Mouse (Mus musculus) myocyte (in vitro differentiated cells): ENCODE results near the gene Prg2. TPM values are rescaled to one million over a fixed set of nuclear protein-coding genes. Genes with fewer than 3 reads are reported as not detected.

Source experiments
- H3K27me3 ChIP-seq: one replicate; pipeline ENCODE4 v1.6.1; 2011; ENCODE audit not compliant: control insufficient read depth, insufficient read depth, insufficient read length
- H3K36me3 ChIP-seq: one replicate; pipeline ENCODE4 v1.6.1; 2011; ENCODE audit not compliant: control insufficient read depth, insufficient read depth
- H3K4me2 ChIP-seq: one replicate; pipeline ENCODE4 v1.6.1; 2011; ENCODE audit warnings: low read depth, control low read depth
- H3K4me3 ChIP-seq: one replicate; pipeline ENCODE4 v1.5.1; 2011; ENCODE audit warnings: mild to moderate bottlenecking, control low read depth, moderate library complexity
- H3K79me2 ChIP-seq: one replicate; pipeline ENCODE4 v1.6.1; 2011; ENCODE audit not compliant: control insufficient read depth, insufficient read depth
- H3ac ChIP-seq: one replicate; pipeline ENCODE4 v1.6.1; 2011; ENCODE audit not compliant: control insufficient read depth, insufficient read length
- CEBPB ChIP-seq: IDR thresholded peaks from 2 replicates; pipeline ENCODE4 v1.6.1; 2011; ENCODE audit warnings: mild to moderate bottlenecking, moderate library complexity; ENCODE audit not compliant: poor library complexity, insufficient read depth, severe bottlenecking
- E2F4 ChIP-seq: IDR thresholded peaks from one replicate; pipeline ENCODE4 v1.6.1; 2011; ENCODE audit warnings: mild to moderate bottlenecking, control low read depth, moderate library complexity; ENCODE audit not compliant: insufficient read depth
- MAX ChIP-seq: IDR thresholded peaks from one replicate; pipeline ENCODE4 v1.6.1; 2011; ENCODE audit warnings: low read depth, mild to moderate bottlenecking, control low read depth
- MYOD1 ChIP-seq, 3 experiments: IDR thresholded peaks; one replicate each; pipeline ENCODE4 v1.6.1; 2011; ENCODE audit warnings: control low read depth in 2 of 3, low read depth in 2 of 3, mild to moderate bottlenecking in 2 of 3, moderate library complexity in 1 of 3; ENCODE audit not compliant: insufficient read length in 2 of 3, control insufficient read depth in 1 of 3
- MYOG ChIP-seq, 3 experiments: IDR thresholded peaks; one replicate each; pipeline ENCODE4 v1.6.1; 2011; ENCODE audit warnings: control low read depth in 2 of 3, low read depth in 2 of 3, mild to moderate bottlenecking in 2 of 3; ENCODE audit not compliant: insufficient read length in 2 of 3, control insufficient read depth in 1 of 3, insufficient read depth in 1 of 3
- POLR2A ChIP-seq: IDR thresholded peaks from one replicate; pipeline ENCODE4 v1.6.1; 2011; ENCODE audit warnings: low read depth, mild to moderate bottlenecking, control low read depth, moderate library complexity; ENCODE audit not compliant: insufficient read length
- POLR2AphosphoS2 ChIP-seq: IDR thresholded peaks from one replicate; pipeline ENCODE4 v1.6.1; 2011; ENCODE audit warnings: low read depth, control low read depth; ENCODE audit not compliant: insufficient read length
- REST ChIP-seq: IDR thresholded peaks from one replicate; pipeline ENCODE4 v1.6.1; 2011; ENCODE audit warnings: mild to moderate bottlenecking, control low read depth, moderate library complexity; ENCODE audit not compliant: insufficient read depth, insufficient read length
- SRF ChIP-seq: IDR thresholded peaks from one replicate; pipeline ENCODE4 v1.6.1; 2011; ENCODE audit warnings: low read depth; ENCODE audit not compliant: control insufficient read depth, insufficient read length
- TCF12 ChIP-seq: IDR thresholded peaks from one replicate; pipeline ENCODE4 v1.6.1; 2011; ENCODE audit warnings: mild to moderate bottlenecking, control low read depth; ENCODE audit not compliant: poor library complexity, insufficient read depth, severe bottlenecking
- TCF3 ChIP-seq: IDR thresholded peaks from one replicate; pipeline ENCODE4 v1.6.1; 2011; ENCODE audit warnings: low read depth, control low read depth; ENCODE audit not compliant: insufficient read length
- USF1 ChIP-seq: IDR thresholded peaks from one replicate; pipeline ENCODE4 v1.6.1; 2011; ENCODE audit warnings: low read depth, mild to moderate bottlenecking, control low read depth, moderate library complexity
- polyA plus RNA-seq: library from polyadenylated mRNA; unstranded; fragments of >200 nt; fragmentation: generic; extraction: Trizol; gene quantifications from one replicate; pipeline ENCODE4 v1.2.1, GENCODE M21; 2012; ENCODE audit warnings: missing spikeins

The Prg2 gene
- polyA plus RNA-seq, 1 experiment, result not detected

DNA sequence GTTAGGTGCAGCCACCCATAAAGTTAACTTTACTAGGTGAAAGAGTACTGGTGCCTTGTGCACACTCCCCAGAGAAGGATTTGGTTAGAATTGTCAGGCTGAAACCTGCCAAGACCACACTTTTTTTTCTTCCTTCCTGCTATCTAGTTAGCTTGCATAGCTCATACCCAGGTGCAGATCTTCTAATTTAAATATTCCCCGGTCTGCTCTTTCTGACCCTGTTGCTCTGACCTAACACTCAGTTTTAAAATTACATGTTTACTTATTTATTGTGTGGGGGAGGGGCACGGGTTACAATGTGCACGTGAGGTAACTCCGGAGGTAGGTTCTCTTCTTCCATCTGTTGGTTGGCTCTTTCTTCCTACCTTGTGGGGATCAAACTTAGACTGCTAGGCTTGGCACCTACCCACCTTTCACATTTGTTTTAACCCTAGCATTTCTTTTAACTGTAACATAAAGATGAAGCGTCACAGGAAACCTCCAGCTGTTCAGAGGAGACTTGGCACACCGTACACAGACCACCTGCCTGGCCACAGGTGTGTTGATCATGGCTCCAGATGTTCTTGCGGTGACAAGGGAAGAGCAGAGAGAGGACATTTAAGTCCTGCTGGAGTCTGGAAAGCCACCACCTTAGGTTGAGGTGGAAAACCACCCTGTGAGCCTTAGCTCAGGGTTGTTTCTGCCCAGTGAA, 16.0 kb upstream of the Prg2 start:
- H3ac ChIP-seq, result no peak overlapping the region
- H3K4me2 ChIP-seq, result no peak overlapping the region
- TF ChIP-seq POLR2AphosphoS2, result no peak
- no peak for TF ChIP-seq TCF3
- no peak for TF ChIP-seq USF1
- no peak for TF ChIP-seq CEBPB
- TF ChIP-seq POLR2A, result no peak
- TF ChIP-seq SRF, result no peak
- no peak for TF ChIP-seq MAX
- TF ChIP-seq MYOG (IDR thresholded peaks at IDR 0.05; ENCODE audit: control insufficient read depth in 1 of 3, insufficient read depth in 1 of 3, insufficient read length in 2 of 3, low read depth in 2 of 3), result no peak
- TF ChIP-seq MYOD1 (IDR thresholded peaks at IDR 0.05; ENCODE audit: control insufficient read depth in 1 of 3, insufficient read length in 2 of 3, low read depth in 2 of 3), result no peak
- TF ChIP-seq E2F4, result no peak
- TF ChIP-seq TCF12, result no peak
- no peak for TF ChIP-seq REST
- no peaks in the 10 kb centered on the region for H3K27me3 ChIP-seq
- H3K4me3 ChIP-seq, result no peak overlapping the region
- no peaks in the 10 kb centered on the region for H3K36me3 ChIP-seq
- H3K79me2 ChIP-seq, result no peaks in the 10 kb centered on the region

GRCm38 (mm10) chr2:84967318-84967991, 12.8 kb upstream of the Prg2 start:
- Histone ChIP-seq H3K27me3 (no peaks in the 10 kb centered on the region), H3K36me3 (no peaks in the 10 kb centered on the region), H3K4me3 (no peak overlapping the region), H3K4me2 (no peak overlapping the region), H3K79me2 (no peaks in the 10 kb centered on the region), H3ac (no peak overlapping the region)
- TF ChIP-seq SRF (no peak), MYOD1 (IDR thresholded peaks at IDR 0.05; ENCODE audit: control insufficient read depth in 1 of 3, insufficient read length in 2 of 3, low read depth in 2 of 3) (no peak), E2F4 (no peak), TCF3 (no peak), MYOG (IDR thresholded peaks at IDR 0.05; ENCODE audit: control insufficient read depth in 1 of 3, insufficient read depth in 1 of 3, insufficient read length in 2 of 3, low read depth in 2 of 3) (no peak), CEBPB (no peak), USF1 (no peak), POLR2A (no peak), MAX (no peak), REST (no peak), TCF12 (no peak), POLR2AphosphoS2 (no peak)

DNA sequence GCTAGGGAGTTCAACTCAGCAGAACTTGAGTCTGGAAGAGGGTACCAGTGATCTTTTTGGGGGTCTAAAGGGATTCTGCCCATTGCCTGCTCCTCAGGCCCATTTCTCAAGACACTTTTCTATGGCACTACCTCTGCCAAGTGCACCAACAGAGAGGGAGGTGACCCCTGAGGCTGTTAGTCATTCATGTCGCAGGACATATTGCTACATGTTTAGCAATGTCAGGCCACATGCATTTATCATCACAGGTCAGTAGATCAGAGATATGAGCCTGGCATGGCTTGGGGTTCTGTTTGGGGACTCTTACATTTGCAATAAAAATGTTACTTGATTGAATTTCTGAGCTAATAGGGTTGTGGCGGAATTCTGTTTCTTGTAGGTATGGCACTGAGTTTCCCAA, 4.7 kb upstream of the Prg2 start:
- no peak overlapping the region for H3K4me2 ChIP-seq
- no peak overlapping the region for H3ac ChIP-seq
- H3K36me3 ChIP-seq, result no peaks in the 10 kb centered on the region
- TF ChIP-seq USF1 (no peak), POLR2A (no peak), MAX (no peak), TCF12 (no peak), E2F4 (no peak), MYOG (IDR thresholded peaks at IDR 0.05; ENCODE audit: control insufficient read depth in 1 of 3, insufficient read depth in 1 of 3, insufficient read length in 2 of 3, low read depth in 2 of 3) (no peak), MYOD1 (IDR thresholded peaks at IDR 0.05; ENCODE audit: control insufficient read depth in 1 of 3, insufficient read length in 2 of 3, low read depth in 2 of 3) (no peak), POLR2AphosphoS2 (no peak), CEBPB (no peak), REST (no peak), SRF (no peak), TCF3 (no peak)
- H3K27me3 ChIP-seq, result peaks cover 4% of the 10 kb centered on the region
- H3K79me2 ChIP-seq, result no peaks in the 10 kb centered on the region
- H3K4me3 ChIP-seq, result no peak overlapping the region

GRCm38 (mm10) chr2:84987930-84988329, 7.7 kb downstream of the Prg2 start, which contains the start of gene Prg3:
TSS of gene Prg3 (plus strand) at chr2:84988215.
- peaks cover 27% of the 10 kb centered on the region for H3K27me3 ChIP-seq
- H3K79me2 ChIP-seq, result no peaks in the 10 kb centered on the region
- H3ac ChIP-seq, result no peak within 1 kb of the TSS
- no peak within 1 kb of the TSS for H3K4me3 ChIP-seq
- no peaks in the 10 kb centered on the region for H3K36me3 ChIP-seq
- TF ChIP-seq CEBPB, result no peak
- no peak for TF ChIP-seq TCF12
- TF ChIP-seq MYOG (IDR thresholded peaks at IDR 0.05; ENCODE audit: control insufficient read depth in 1 of 3, insufficient read depth in 1 of 3, insufficient read length in 2 of 3, low read depth in 2 of 3), result no peak
- no peak for TF ChIP-seq E2F4
- TF ChIP-seq REST, result no peak
- no peak for TF ChIP-seq TCF3
- TF ChIP-seq USF1, result no peak
- TF ChIP-seq POLR2AphosphoS2, result no peak
- no peak for TF ChIP-seq MAX
- no peak for TF ChIP-seq MYOD1 (IDR thresholded peaks at IDR 0.05; ENCODE audit: control insufficient read depth in 1 of 3, insufficient read length in 2 of 3, low read depth in 2 of 3)
- no peak within 1 kb of the TSS for H3K4me2 ChIP-seq
